17 mouse cellular contexts compared by ENCODE assay signal in genomic region chr7:89923441-89924180, GRCm38 (mm10). TPM values are rescaled to one million over a fixed set of nuclear protein-coding genes. Genes with fewer than 3 reads are reported as not detected.
DNase-seq lines count a peak whose midpoint lies in the region; ATAC-seq and TF ChIP-seq lines count a peak whose summit lies in the region.
"Had no signal": no experiment of that assay in that cellular context is flagged by ENCODE, and none has a peak within 500 bp of the region (broad histone marks: within the 10 kb centered on the region; RNA-seq: fewer than 3 reads in every experiment).

No protein-coding gene starts in this region.

- H3K4me1 ChIP-seq in midbrain, embryonic 13.5 days (replicated peaks), result no peaks in the 10 kb centered on the region
- no peaks in the 10 kb centered on the region for H3K4me1 ChIP-seq in stomach, postnatal 0 days (replicated peaks; ENCODE audit: control insufficient read depth, insufficient read depth)
- H3K4me1 ChIP-seq: heart, embryonic 13.5 days; limb, embryonic 12.5 days; stomach, embryonic 15.5 days had no signal

- no peak for TF ChIP-seq CTCF in stomach, postnatal 0 days (IDR thresholded peaks at IDR 0.05; ENCODE audit: low read depth)

- DNase-seq in brain, adult 2 months (ENCODE audit: low read depth, low spot score), result peak; percentile 97
- DNase-seq in cerebellum, adult 8-10 months, result peak; percentile 79
- DNase-seq in layer of hippocampus, adult 11-12 months (ENCODE audit: low spot score), result peak; percentile 80
- DNase-seq in left cerebral cortex, postnatal 36 days (ENCODE audit: low spot score in 2 of 2), result peak; percentile 55 to 66
- DNase-seq in heart, postnatal 25 days (ENCODE audit: low spot score), result no peak
- no peak for DNase-seq in lung, postnatal 10 days
- no peak for DNase-seq in stomach, postnatal 0 days (ENCODE audit: low spot score)
- DNase-seq: kidney, adult 9 months; lung, adult 2 months; retina, postnatal 1 day had no signal

- H3K27ac ChIP-seq in midbrain, embryonic 13.5 days, result no peak overlapping the region
- no peak overlapping the region for H3K27ac ChIP-seq in stomach, postnatal 0 days (replicated peaks)
- H3K27ac ChIP-seq: heart, embryonic 13.5 days; limb, embryonic 12.5 days; stomach, embryonic 15.5 days had no signal

- ATAC-seq in midbrain, embryonic 13.5 days, result no peak
- ATAC-seq in stomach, postnatal 0 days (ENCODE audit: low FRiP score, low TSS enrichment), result no peak
- ATAC-seq: hindbrain, embryonic 16.5 days; Patski had no signal

- no peak for TF ChIP-seq EP300 in stomach, postnatal 0 days (optimal IDR thresholded peaks at IDR 0.05)

- no peaks in the 10 kb centered on the region for H3K27me3 ChIP-seq in midbrain, embryonic 13.5 days
- H3K27me3 ChIP-seq in stomach, postnatal 0 days (ENCODE audit: control insufficient read depth, insufficient read depth, low read length), result no peaks in the 10 kb centered on the region
- H3K27me3 ChIP-seq: heart, embryonic 13.5 days; limb, embryonic 12.5 days; Patski; stomach, embryonic 15.5 days had no signal

- H3K4me3 ChIP-seq in midbrain, embryonic 13.5 days (replicated peaks), result no peak overlapping the region
- no peak overlapping the region for H3K4me3 ChIP-seq in stomach, postnatal 0 days (ENCODE audit: low read depth, low read length)
- H3K4me3 ChIP-seq: heart, embryonic 13.5 days; limb, embryonic 12.5 days; stomach, embryonic 15.5 days had no signal

- H3K9me3 ChIP-seq in midbrain, embryonic 13.5 days, result no peaks in the 10 kb centered on the region
- H3K9me3 ChIP-seq in stomach, postnatal 0 days (ENCODE audit: control insufficient read depth, low read length), result no peaks in the 10 kb centered on the region
- H3K9me3 ChIP-seq: heart, embryonic 13.5 days; limb, embryonic 12.5 days; stomach, embryonic 15.5 days had no signal

- intact Hi-C loops in left cerebral cortex, postnatal 36 days (cut with DNase I), result no loop called here
- intact Hi-C loops in heart, postnatal 25 days (cut with DNase I), result no loop called here

- no peak overlapping the region for H3K4me2 ChIP-seq in midbrain, embryonic 13.5 days (replicated peaks)
- no peak overlapping the region for H3K4me2 ChIP-seq in stomach, postnatal 0 days (replicated peaks; ENCODE audit: low read depth)
- H3K4me2 ChIP-seq: heart, embryonic 13.5 days; limb, embryonic 12.5 days; stomach, embryonic 15.5 days had no signal

- H3K9ac ChIP-seq in midbrain, embryonic 13.5 days (replicated peaks), result no peak overlapping the region
- no peak overlapping the region for H3K9ac ChIP-seq in stomach, postnatal 0 days (ENCODE audit: low read length)
- H3K9ac ChIP-seq: heart, embryonic 13.5 days; limb, embryonic 12.5 days; stomach, embryonic 15.5 days had no signal

- H3K36me3 ChIP-seq in midbrain, embryonic 13.5 days, result peaks cover 36% of the 10 kb centered on the region
- no peaks in the 10 kb centered on the region; the same call in 1 of the 2 replicates for H3K36me3 ChIP-seq in stomach, postnatal 0 days (ENCODE audit: control insufficient read depth, insufficient read depth, low read length)

- WGBS in midbrain, embryonic 13.5 days, result 98% methylated on average over 15 of the region's 15 CpGs
- WGBS in stomach, postnatal 0 days, result 96% methylated on average over 15 of the region's 15 CpGs

RNA-seq across cellular contexts. Expression of gene Hikeshi, which starts 17.4 kb away (rescaled TPM):
- total RNA-seq in left cerebral cortex, postnatal 36 days (2021), result 10 to 100 TPM; 93.2 to 99.4 TPM
- 147 and 150 TPM in 2 replicates for polyA plus RNA-seq in midbrain, embryonic 13.5 days (2015; fragmentation: Nextera tagmentation; extraction: Ambion mirVana)
- 10 to 100 TPM; 72.7 to 80.1 TPM for total RNA-seq in heart, postnatal 25 days (2021)
- 69.2 and 72.8 TPM in 2 replicates for polyA plus RNA-seq in stomach, postnatal 0 days (2015; fragmentation: Nextera tagmentation; extraction: Ambion mirVana)

RNA-seq across cellular contexts. Expression of gene Ccdc81, which starts 20.2 kb away (rescaled TPM):
- total RNA-seq in left cerebral cortex, postnatal 36 days (2021), result under 1 TPM; 0.25 to 0.70 TPM
- polyA plus RNA-seq in midbrain, embryonic 13.5 days (2015; fragmentation: Nextera tagmentation; extraction: Ambion mirVana), result 0.49 and 0.93 TPM in 2 replicates
- total RNA-seq in heart, postnatal 25 days (2021), result not detected
- polyA plus RNA-seq in stomach, postnatal 0 days (2015; fragmentation: Nextera tagmentation; extraction: Ambion mirVana), result 0.04 and 0.05 TPM in 2 replicates
- total RNA-seq: gastrocnemius, adult 18-20 months had no signal
- polyA plus RNA-seq: heart, embryonic 13.5 days; Patski; stomach, embryonic 15.5 days had no signal

RNA-seq across cellular contexts. Expression of gene Eed, which starts 57.2 kb away (rescaled TPM):
- total RNA-seq in left cerebral cortex, postnatal 36 days (2021), result 10 to 100 TPM; 27.6 to 47.0 TPM
- polyA plus RNA-seq in midbrain, embryonic 13.5 days (2015; fragmentation: Nextera tagmentation; extraction: Ambion mirVana), result 36.6 and 42.4 TPM in 2 replicates
- 10 to 100 TPM; 22.3 to 28.0 TPM for total RNA-seq in heart, postnatal 25 days (2021)
- polyA plus RNA-seq in stomach, postnatal 0 days (2015; fragmentation: Nextera tagmentation; extraction: Ambion mirVana), result 35.7 and 38.0 TPM in 2 replicates

Comparison
In these comparisons a context has a peak if more than half of its experiments do, and no peak if none do; other contexts are left out.
1. DNase-seq: peak in brain, adult 2 months (single experiment), cerebellum, adult 8-10 months (single experiment), layer of hippocampus, adult 11-12 months (single experiment) and left cerebral cortex, postnatal 36 days (2 of 2); none in heart, postnatal 25 days (single experiment), lung, postnatal 10 days (single experiment) and stomach, postnatal 0 days (single experiment).